Mouse (Mus musculus): ENCODE results near the gene Stard3. TPM values are rescaled to one million over a fixed set of nuclear protein-coding genes. Genes with fewer than 3 reads are reported as not detected.

Stard3 gene
- total and polyA plus RNA-seq, 3 experiments: 31.7 to 39.6 (median 33.9) TPM

DNA sequence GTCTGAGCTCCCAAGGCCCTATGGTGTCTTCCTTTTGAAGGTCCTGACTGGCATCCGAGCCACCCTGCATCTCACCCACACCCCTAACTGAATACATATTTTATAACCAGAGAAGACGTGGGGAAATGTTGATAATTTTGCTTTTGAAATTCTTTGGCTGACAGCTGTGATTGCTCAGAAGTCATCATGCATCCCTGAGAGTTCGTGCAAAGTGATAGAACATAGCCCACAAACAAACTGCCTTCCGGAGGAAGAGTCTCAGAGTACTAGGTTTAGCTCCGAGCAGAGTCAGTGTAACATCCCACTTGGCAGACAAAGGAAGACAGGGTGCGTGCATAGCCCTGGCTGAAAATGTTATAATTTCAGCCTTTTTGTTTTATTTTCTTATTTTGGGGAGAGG lies 15.1 kb downstream of the Stard3 start:
- Histone ChIP-seq H3K4me2 (ENCODE audit: insufficient read depth, low read depth, poor library complexity, severe bottlenecking) (no peak overlapping the region), H3K9ac (ENCODE audit: insufficient read depth, low read depth) (no peak overlapping the region), H3K4me3 (replicated peaks in 1 of 3; ENCODE audit: low read depth in 2 of 3, low read length in 2 of 3, poor library complexity in 1 of 3) (no peak overlapping the region), H3K9me3 (replicated peaks; ENCODE audit: low read length) (no peaks in the 10 kb centered on the region), H3K79me2 (replicated peaks; ENCODE audit: control insufficient read depth, extremely low read depth, insufficient read depth, poor library complexity, severe bottlenecking) (no peaks in the 10 kb centered on the region; the same call in 1 of the 2 replicates), H3K4me1 (ENCODE audit: control insufficient read depth in 1 of 2, insufficient read depth in 2 of 2) (no peaks in the 10 kb centered on the region), H3K36me3 (replicated peaks in 1 of 2; ENCODE audit: control insufficient read depth in 1 of 2, insufficient read depth in 1 of 2, low read length in 1 of 2) (peaks cover 40 to 75% of the 10 kb centered on the region in 2 experiments), H3K27ac (ENCODE audit: insufficient read depth, low read depth) (no peak overlapping the region), H3K27me3 (replicated peaks) (no peaks in the 10 kb centered on the region)
- dilution Hi-C loops (cut with MboI; ENCODE audit: extremely low pct_ligation_motif_present, extremely low pct_unique_long_range_greater_than_20kb, low sequenced_read_pairs): no loop called here
- no peak for DNase-seq (ENCODE audit: extremely low read depth)
- TF ChIP-seq RAD21 (IDR thresholded peaks at IDR 0.05; ENCODE audit: low read depth, low read length) (no peak), USF2 (conservative IDR thresholded peaks at IDR 0.05; ENCODE audit: low read depth, low read length) (no peak), SIN3A (IDR thresholded peaks at IDR 0.05; ENCODE audit: low read length) (no peak)
- in situ Hi-C loops (cut with MboI; ENCODE audit: low pct_ligation_motif_present, low pct_unique_long_range_greater_than_20kb, low sequenced_read_pairs): no loop called here

DNA sequence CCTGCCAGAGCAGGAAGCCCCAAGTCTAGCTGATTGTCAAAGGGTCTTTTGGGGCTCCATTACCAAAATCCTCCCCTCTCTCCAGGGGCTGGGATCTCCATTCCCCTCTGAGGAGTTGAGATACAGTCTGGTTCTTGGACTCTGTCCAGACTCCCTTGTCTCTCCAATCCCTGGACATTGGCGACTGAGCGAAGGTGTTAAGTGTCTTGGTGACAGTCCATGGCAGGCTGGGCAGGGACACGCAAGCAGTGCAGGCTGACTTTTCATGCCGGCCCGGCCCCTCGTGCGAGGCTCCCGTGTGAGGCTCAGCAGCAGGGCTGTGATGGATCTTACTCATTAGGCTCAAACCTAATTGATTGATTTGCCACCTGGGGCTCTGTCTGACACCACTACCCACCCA lies 16.1 kb downstream of the Stard3 start:
- in situ Hi-C loops (cut with MboI; ENCODE audit: low pct_ligation_motif_present, low pct_unique_long_range_greater_than_20kb, low sequenced_read_pairs): no loop called here
- DNase-seq (ENCODE audit: extremely low read depth): no peak
- Histone ChIP-seq H3K9me3 (replicated peaks; ENCODE audit: low read length) (no peaks in the 10 kb centered on the region), H3K79me2 (replicated peaks; ENCODE audit: control insufficient read depth, extremely low read depth, insufficient read depth, poor library complexity, severe bottlenecking) (no peaks in the 10 kb centered on the region; the same call in 1 of the 2 replicates), H3K27ac (ENCODE audit: insufficient read depth, low read depth) (no peak overlapping the region), H3K27me3 (replicated peaks) (no peaks in the 10 kb centered on the region), H3K4me3 (replicated peaks in 1 of 3; ENCODE audit: low read depth in 2 of 3, low read length in 2 of 3, poor library complexity in 1 of 3) (no peak overlapping the region), H3K4me2 (ENCODE audit: insufficient read depth, low read depth, poor library complexity, severe bottlenecking) (no peak overlapping the region), H3K36me3 (replicated peaks in 1 of 2; ENCODE audit: control insufficient read depth in 1 of 2, insufficient read depth in 1 of 2, low read length in 1 of 2) (peaks cover 50 to 85% of the 10 kb centered on the region in 2 experiments), H3K9ac (ENCODE audit: insufficient read depth, low read depth) (no peak overlapping the region), H3K4me1 (ENCODE audit: control insufficient read depth in 1 of 2, insufficient read depth in 2 of 2) (no peaks in the 10 kb centered on the region)
- no peak for TF ChIP-seq SMC3 (IDR thresholded peaks at IDR 0.05; ENCODE audit: low read depth, low read length)
- TF ChIP-seq JUN (IDR thresholded peaks at IDR 0.05; ENCODE audit: insufficient read depth, low read depth, low read length): no peak
- no peak for TF ChIP-seq ETS1 (conservative IDR thresholded peaks at IDR 0.05; ENCODE audit: low read depth, low read length)
- no peak for TF ChIP-seq ZKSCAN1 (IDR thresholded peaks at IDR 0.05; ENCODE audit: borderline replicate concordance, low read depth, low read length)
- TF ChIP-seq CTCF (conservative IDR thresholded peaks at IDR 0.05 in 1 of 2, IDR thresholded peaks at IDR 0.05 in 1 of 2; ENCODE audit: low read depth in 2 of 2, low read length in 2 of 2): no peak
- TF ChIP-seq IRF4 (IDR thresholded peaks at IDR 0.05; ENCODE audit: low read depth, low read length): no peak
- TF ChIP-seq MAX (IDR thresholded peaks at IDR 0.05; ENCODE audit: low read length): no peak
- no peak for TF ChIP-seq ZMIZ1 (IDR thresholded peaks at IDR 0.05; ENCODE audit: low read depth, low read length)
- TF ChIP-seq ZC3H11A (IDR thresholded peaks at IDR 0.05; ENCODE audit: low read depth, low read length): no peak
- no peak for TF ChIP-seq UBTF (IDR thresholded peaks at IDR 0.05; ENCODE audit: low read depth, low read length)
- dilution Hi-C loops (cut with MboI; ENCODE audit: extremely low pct_ligation_motif_present, extremely low pct_unique_long_range_greater_than_20kb, low sequenced_read_pairs): no loop called here

DNA sequence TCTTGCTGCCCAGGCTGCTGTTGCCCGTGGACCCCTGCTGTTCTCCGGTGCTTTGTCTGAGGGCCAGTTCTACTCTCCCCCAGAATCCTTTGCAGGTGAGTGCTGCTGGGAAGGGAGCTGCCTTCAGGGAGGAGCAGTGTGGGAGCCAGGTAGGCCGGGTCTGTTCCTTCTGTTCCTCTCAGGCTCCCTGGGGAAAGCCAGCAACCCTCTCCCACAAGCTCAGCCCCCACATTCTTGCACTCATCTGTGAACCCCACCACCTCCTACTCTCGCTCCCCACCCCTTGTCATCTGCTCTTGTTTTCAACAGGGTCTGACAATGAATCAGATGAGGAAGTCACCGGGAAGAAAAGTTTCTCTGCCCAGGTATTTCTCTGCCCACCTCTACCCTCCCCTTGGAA lies 18.6 kb downstream of the Stard3 start:
- Histone ChIP-seq H3K36me3 (replicated peaks in 1 of 2; ENCODE audit: control insufficient read depth in 1 of 2, insufficient read depth in 1 of 2, low read length in 1 of 2) (peaks cover 65 to 93% of the 10 kb centered on the region in 2 experiments), H3K4me3 (replicated peaks in 1 of 3; ENCODE audit: low read depth in 2 of 3, low read length in 2 of 3, poor library complexity in 1 of 3) (no peak overlapping the region), H3K9ac (ENCODE audit: insufficient read depth, low read depth) (no peak overlapping the region), H3K9me3 (replicated peaks; ENCODE audit: low read length) (no peaks in the 10 kb centered on the region), H3K27ac (ENCODE audit: insufficient read depth, low read depth) (no peak overlapping the region), H3K4me2 (ENCODE audit: insufficient read depth, low read depth, poor library complexity, severe bottlenecking) (no peak overlapping the region), H3K27me3 (replicated peaks) (no peaks in the 10 kb centered on the region), H3K4me1 (ENCODE audit: control insufficient read depth in 1 of 2, insufficient read depth in 2 of 2) (no peaks in the 10 kb centered on the region), H3K79me2 (replicated peaks; ENCODE audit: control insufficient read depth, extremely low read depth, insufficient read depth, poor library complexity, severe bottlenecking) (no peaks in the 10 kb centered on the region)
- dilution Hi-C loops (cut with MboI; ENCODE audit: extremely low pct_ligation_motif_present, extremely low pct_unique_long_range_greater_than_20kb, low sequenced_read_pairs): no loop called here
- no peak for TF ChIP-seq POLR2A (IDR thresholded peaks at IDR 0.05; ENCODE audit: low read depth, low read length)
- no peak for TF ChIP-seq USF1 (IDR thresholded peaks at IDR 0.05; ENCODE audit: low read depth, low read length)
- no peak for TF ChIP-seq MYC (IDR thresholded peaks at IDR 0.05; ENCODE audit: low read depth, low read length)
- no peak for TF ChIP-seq E2F4 (IDR thresholded peaks at IDR 0.05; ENCODE audit: insufficient replicate concordance, low read depth, low read length)
- TF ChIP-seq SMC3 (IDR thresholded peaks at IDR 0.05; ENCODE audit: low read depth, low read length): no peak
- TF ChIP-seq MAX (IDR thresholded peaks at IDR 0.05; ENCODE audit: low read length): no peak
- no peak for TF ChIP-seq EP300 (IDR thresholded peaks at IDR 0.05; ENCODE audit: low read length)
- TF ChIP-seq RCOR1 (conservative IDR thresholded peaks at IDR 0.05; ENCODE audit: low read depth, low read length): no peak
- no peak for TF ChIP-seq PAX5 (IDR thresholded peaks at IDR 0.05; ENCODE audit: low read length)
- in situ Hi-C loops (cut with MboI; ENCODE audit: low pct_ligation_motif_present, low pct_unique_long_range_greater_than_20kb, low sequenced_read_pairs): no loop called here
- DNase-seq (ENCODE audit: extremely low read depth): no peak

Data from CH12.LX (cell line).